Mouse (Mus musculus): Measurements from ENCODE around the gene Tgfb2. TPM values are rescaled to one million over a fixed set of nuclear protein-coding genes. Genes with fewer than 3 reads are reported as not detected.

Gene Tgfb2
- polyA plus RNA-seq, 1 experiment from 2014 or later = 0.04 TPM

DNA sequence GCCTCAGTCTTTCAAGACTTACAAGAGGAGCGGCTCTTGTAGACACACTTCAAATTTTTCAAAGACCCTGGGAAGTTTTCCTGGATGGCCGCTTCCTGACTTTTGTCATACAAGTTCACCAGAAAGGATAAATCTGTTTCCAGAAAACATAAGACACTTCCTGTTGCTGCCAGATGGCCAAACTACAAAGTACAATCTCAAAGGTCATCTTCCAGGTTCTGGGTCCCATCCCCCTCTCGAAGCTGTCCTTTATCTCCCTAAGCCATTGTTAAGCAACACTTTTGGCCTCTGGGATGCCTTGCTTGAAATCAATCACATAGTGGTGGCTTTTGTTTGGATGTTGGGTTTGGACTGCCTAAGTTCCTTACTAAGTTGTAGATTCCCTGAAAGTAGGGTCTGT is 21.7 kb downstream of the Tgfb2 start:
- H3K36me3 ChIP-seq (ENCODE audit: inconsistent target) = no peaks in the 10 kb centered on the region
- no peaks in the 10 kb centered on the region for H3K79me2 ChIP-seq (ENCODE audit: inconsistent target)
- WGBS (ENCODE audit: missing documents) = 78% methylated on average over 3 of the region's 3 CpGs
- H3K4me3 ChIP-seq (ENCODE audit: inconsistent target) = no peak overlapping the region
- no peak overlapping the region for H3K27ac ChIP-seq

DNA sequence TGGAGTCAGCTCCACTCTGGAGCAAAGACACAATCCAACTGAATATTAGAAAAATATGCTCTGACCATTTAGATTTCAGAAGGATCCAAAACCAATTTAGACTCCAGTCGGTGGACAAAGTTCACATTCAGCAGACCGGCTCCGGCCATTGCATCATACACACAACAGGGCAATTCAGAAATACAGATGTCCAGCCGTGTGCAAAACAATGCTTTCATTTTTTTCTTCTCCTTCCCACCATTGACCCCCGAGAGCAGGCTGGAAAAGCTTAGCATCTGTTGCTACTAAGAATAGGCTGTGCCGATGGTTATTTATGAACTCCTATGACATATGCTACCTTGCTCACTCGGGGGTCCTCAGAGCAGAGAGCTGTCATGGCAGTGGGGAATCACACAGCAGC is 23.2 kb downstream of the Tgfb2 start:
- H3K36me3 ChIP-seq (ENCODE audit: inconsistent target) = no peaks in the 10 kb centered on the region
- WGBS (ENCODE audit: missing documents) = 77% methylated on average over 7 of the region's 7 CpGs
- no peak overlapping the region for H3K4me3 ChIP-seq (ENCODE audit: inconsistent target)
- no peak overlapping the region for H3K27ac ChIP-seq
- H3K79me2 ChIP-seq (ENCODE audit: inconsistent target) = no peaks in the 10 kb centered on the region

DNA sequence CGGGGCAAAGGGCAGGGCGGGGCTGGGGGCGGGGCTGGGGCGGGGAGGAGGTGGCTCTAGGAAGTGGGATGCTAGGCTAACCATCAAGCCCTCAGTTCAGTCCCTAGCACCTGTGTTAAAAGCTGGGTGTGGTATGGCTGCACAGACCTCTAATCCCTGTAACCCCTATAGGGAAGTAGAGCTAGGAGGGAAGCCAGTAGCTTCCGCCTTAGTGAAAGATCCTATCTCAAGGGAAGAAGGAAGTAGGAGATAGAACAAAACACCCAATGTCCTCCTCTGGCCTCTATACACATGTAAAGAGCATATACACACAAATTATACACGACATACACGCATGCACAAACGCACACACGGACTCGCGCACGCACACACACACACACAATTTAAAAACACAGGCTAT is 28.2 kb downstream of the Tgfb2 start:
- Histone ChIP-seq H3K27ac (no peak overlapping the region), H3K4me3 (ENCODE audit: inconsistent target) (no peak overlapping the region), H3K79me2 (ENCODE audit: inconsistent target) (no peaks in the 10 kb centered on the region), H3K36me3 (ENCODE audit: inconsistent target) (no peaks in the 10 kb centered on the region)
- WGBS (ENCODE audit: missing documents) = 79% methylated on average over 11 of the region's 12 CpGs

DNA sequence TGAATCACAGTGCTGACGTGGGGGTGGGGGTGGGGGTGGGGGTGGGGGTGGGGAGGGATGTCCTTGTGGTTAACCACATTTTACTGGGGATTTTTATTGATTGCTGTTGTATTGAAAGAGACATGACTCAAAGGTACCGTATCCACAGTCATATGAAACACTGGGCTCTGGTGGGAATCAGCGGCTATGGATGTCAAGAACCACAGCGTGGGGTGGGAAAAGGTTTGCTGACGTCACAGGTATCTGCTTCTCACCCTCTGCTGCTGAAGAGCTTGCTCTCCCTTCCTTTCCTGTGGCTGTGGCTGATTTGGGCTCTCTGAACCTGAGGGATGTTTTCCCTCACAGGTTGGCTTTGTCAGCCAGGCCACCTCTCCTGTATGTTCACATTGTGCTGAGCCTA is 29.6 kb downstream of the Tgfb2 start:
- Histone ChIP-seq H3K27ac (no peak overlapping the region), H3K79me2 (ENCODE audit: inconsistent target) (no peaks in the 10 kb centered on the region)
- WGBS (ENCODE audit: missing documents) = 90% methylated on average over 3 of the region's 5 CpGs

GRCm38 (mm10) chr1:186675263-186675662 is 30.5 kb downstream of the Tgfb2 start:
- 92% methylated on average over 5 of the region's 6 CpGs for WGBS (ENCODE audit: missing documents)
- H3K79me2 ChIP-seq (ENCODE audit: inconsistent target) = no peaks in the 10 kb centered on the region
- H3K36me3 ChIP-seq (ENCODE audit: inconsistent target) = no peaks in the 10 kb centered on the region
- H3K4me3 ChIP-seq (ENCODE audit: inconsistent target) = no peak overlapping the region
- H3K27ac ChIP-seq = no peak overlapping the region

More for the DNA sequence above, 29.6 kb downstream of the Tgfb2 start:
- Histone ChIP-seq H3K36me3 (ENCODE audit: inconsistent target) (no peaks in the 10 kb centered on the region), H3K4me3 (ENCODE audit: inconsistent target) (no peak overlapping the region)

DNA sequence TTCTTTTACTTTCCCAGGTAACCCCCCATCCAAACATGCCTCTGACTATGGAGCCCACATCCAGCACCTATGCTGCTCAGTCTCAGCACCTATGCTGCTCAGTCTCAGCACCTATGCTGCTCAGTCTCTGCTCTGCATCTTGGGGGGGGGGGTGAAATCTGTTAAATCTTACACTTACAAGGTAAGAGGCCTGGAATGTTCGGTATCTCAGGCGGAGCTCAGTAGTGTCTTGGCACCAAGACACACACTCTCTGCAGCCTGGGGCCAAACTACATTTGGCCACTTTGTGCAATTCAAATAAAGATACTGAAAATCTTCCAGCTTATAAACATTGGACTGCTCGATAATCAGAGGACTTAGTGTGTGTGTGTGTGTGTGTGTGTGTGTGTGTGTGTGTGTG is 31.2 kb downstream of the Tgfb2 start:
- 92% methylated on average over 3 of the region's 3 CpGs for WGBS (ENCODE audit: missing documents)
- H3K27ac ChIP-seq = no peak overlapping the region

GRCm38 (mm10) chr1:186673166-186673565 is 32.6 kb downstream of the Tgfb2 start:
- no peak overlapping the region for H3K27ac ChIP-seq
- WGBS (ENCODE audit: missing documents) = 76% methylated on average over 4 of the region's 4 CpGs
- no peaks in the 10 kb centered on the region for H3K79me2 ChIP-seq (ENCODE audit: inconsistent target)
- no peaks in the 10 kb centered on the region for H3K36me3 ChIP-seq (ENCODE audit: inconsistent target)
- H3K4me3 ChIP-seq (ENCODE audit: inconsistent target) = no peak overlapping the region

More for the DNA sequence above, 31.2 kb downstream of the Tgfb2 start:
- Histone ChIP-seq H3K4me3 (ENCODE audit: inconsistent target) (no peak overlapping the region), H3K79me2 (ENCODE audit: inconsistent target) (no peaks in the 10 kb centered on the region), H3K36me3 (ENCODE audit: inconsistent target) (no peaks in the 10 kb centered on the region)

DNA sequence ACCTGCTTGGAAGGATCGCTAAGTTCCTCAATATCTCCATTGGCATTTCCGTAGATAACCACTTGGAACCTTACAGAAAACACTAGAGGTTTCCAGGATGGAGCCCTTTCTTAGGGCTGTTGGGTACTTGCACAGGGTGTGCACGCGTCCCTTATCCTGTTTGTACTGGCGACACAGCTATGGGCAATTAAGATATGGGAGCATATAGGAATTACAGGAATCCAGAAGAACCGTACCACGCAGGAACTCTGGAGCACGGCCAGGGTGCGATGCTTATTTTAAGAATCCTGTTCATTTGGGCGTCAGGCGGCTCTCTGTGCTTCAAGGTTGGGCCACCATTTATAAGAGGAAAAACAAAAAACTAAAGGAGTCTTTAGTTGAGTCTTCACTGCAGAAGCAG is 42.4 kb downstream of the Tgfb2 start:
- Histone ChIP-seq H3K36me3 (ENCODE audit: inconsistent target) (no peaks in the 10 kb centered on the region), H3K79me2 (ENCODE audit: inconsistent target) (no peaks in the 10 kb centered on the region), H3K4me3 (ENCODE audit: inconsistent target) (no peak overlapping the region), H3K27ac (no peak overlapping the region)
- 94% methylated on average over 11 of the region's 11 CpGs for WGBS (ENCODE audit: missing documents)

- no peaks in the 10 kb centered on the region for H3K79me2 ChIP-seq (ENCODE audit: inconsistent target)
- H3K4me3 ChIP-seq (ENCODE audit: inconsistent target) = no peak overlapping the region
- H3K27ac ChIP-seq = no peak overlapping the region
- WGBS (ENCODE audit: missing documents) = 87% methylated on average over 10 of the region's 10 CpGs
- H3K36me3 ChIP-seq (ENCODE audit: inconsistent target) = no peaks in the 10 kb centered on the region
Measured at GRCm38 (mm10) chr1:186662996-186663395, 42.8 kb downstream of the Tgfb2 start.

GRCm38 (mm10) chr1:186661206-186661921 is 44.4 kb downstream of the Tgfb2 start:
- WGBS (ENCODE audit: missing documents) = 79% methylated on average over 15 of the region's 15 CpGs
- Histone ChIP-seq H3K79me2 (ENCODE audit: inconsistent target) (no peaks in the 10 kb centered on the region), H3K4me3 (ENCODE audit: inconsistent target) (no peak overlapping the region), H3K27ac (no peak overlapping the region), H3K36me3 (ENCODE audit: inconsistent target) (no peaks in the 10 kb centered on the region)

DNA sequence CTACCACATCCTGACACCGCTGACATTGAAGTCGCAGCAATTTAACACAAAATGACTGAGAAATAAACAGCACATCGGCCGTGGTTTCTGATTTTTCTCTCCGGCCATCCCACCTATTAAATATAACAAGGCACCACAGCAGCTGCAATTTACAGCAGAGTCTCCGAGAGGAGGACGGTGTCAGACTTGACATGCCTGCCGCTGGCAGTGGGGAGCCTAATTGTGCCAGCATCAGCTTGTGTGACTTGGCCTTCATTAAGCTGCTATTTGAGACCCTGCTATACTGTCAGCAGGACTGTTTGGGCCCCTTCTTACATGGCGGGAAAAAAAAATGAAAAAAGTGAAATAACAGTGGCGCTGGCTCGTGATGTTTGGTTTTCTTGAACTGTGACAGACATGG is 47.0 kb downstream of the Tgfb2 start:
- WGBS (ENCODE audit: missing documents) = 93% methylated on average over 11 of the region's 11 CpGs
- Histone ChIP-seq H3K4me3 (ENCODE audit: inconsistent target) (no peak overlapping the region), H3K27ac (no peak overlapping the region), H3K36me3 (ENCODE audit: inconsistent target) (no peaks in the 10 kb centered on the region), H3K79me2 (ENCODE audit: inconsistent target) (no peaks in the 10 kb centered on the region)

DNA sequence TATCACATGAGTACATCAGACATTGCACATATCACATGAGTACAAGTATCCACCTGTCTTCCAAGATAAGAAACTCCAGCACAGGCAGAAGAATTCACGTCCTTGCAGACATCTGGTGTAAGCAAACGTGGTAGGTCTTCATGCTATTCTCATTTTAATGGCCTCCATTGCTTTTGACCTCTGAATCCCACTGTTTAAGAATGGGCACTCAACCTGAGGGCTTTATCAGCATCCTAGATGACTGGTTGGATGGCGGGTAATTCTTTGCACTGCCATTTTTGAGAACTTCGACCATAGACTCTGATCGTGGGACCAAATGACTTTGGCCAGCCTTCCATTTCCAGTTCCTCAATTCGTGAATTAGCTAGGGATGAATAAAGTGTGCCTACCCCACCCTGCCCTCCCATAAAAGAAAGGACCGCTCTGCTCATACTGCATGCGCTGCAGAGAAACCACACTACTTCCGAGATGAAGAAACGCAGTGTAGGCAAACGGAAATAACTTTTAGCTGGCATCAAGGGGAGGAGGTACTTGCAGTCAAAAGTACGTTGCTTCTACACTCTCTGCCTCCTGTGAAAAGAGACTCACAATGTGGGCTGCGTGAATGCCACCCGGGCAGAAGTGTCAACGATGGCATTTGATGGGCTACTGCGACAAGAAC is 48.1 kb downstream of the Tgfb2 start:
- Histone ChIP-seq H3K27ac (no peak overlapping the region), H3K79me2 (ENCODE audit: inconsistent target) (no peaks in the 10 kb centered on the region), H3K4me3 (ENCODE audit: inconsistent target) (no peak overlapping the region), H3K36me3 (ENCODE audit: inconsistent target) (no peaks in the 10 kb centered on the region)
- WGBS (ENCODE audit: missing documents) = 65% methylated on average over 16 of the region's 16 CpGs

DNA sequence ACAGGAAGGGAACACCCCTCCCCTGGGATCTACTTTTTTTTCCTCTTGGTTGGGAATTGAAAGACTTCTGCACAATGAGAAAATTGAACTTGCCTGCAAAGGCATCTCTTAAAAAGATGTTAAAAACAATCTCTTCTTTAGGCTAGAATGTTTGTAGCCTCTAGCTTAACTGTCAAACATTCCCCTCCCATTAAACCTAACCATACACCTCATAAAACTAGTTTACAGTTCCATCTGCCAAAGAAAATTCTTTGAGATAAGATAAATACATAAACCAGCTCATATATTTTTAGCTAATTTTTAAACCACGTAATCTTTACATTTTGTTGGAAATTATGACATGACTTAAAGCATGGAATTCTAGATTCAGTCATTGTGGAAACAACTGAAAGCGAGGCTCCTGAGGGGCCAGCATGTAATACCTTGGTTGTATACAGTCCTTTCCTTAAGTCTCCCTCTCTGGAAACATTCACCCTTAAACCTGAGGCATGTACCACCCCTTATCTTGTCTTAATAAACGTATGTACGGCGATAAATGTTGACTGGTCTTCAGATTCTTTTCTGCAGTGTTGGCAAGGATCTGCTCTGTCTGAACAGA is 49.0 kb downstream of the Tgfb2 start:
- H3K4me3 ChIP-seq (ENCODE audit: inconsistent target) = no peak overlapping the region
- no peak overlapping the region for H3K27ac ChIP-seq
- no peaks in the 10 kb centered on the region for H3K79me2 ChIP-seq (ENCODE audit: inconsistent target)
- 88% methylated on average over 5 of the region's 5 CpGs for WGBS (ENCODE audit: missing documents)
- H3K36me3 ChIP-seq (ENCODE audit: inconsistent target) = no peaks in the 10 kb centered on the region

- H3K4me3 ChIP-seq (ENCODE audit: inconsistent target) = no peak overlapping the region
- 91% methylated on average over 1 of the region's 1 CpGs for WGBS (ENCODE audit: missing documents)
Measured at GRCm38 (mm10) chr1:186656201-186656600, 49.6 kb downstream of the Tgfb2 start.

DNA sequence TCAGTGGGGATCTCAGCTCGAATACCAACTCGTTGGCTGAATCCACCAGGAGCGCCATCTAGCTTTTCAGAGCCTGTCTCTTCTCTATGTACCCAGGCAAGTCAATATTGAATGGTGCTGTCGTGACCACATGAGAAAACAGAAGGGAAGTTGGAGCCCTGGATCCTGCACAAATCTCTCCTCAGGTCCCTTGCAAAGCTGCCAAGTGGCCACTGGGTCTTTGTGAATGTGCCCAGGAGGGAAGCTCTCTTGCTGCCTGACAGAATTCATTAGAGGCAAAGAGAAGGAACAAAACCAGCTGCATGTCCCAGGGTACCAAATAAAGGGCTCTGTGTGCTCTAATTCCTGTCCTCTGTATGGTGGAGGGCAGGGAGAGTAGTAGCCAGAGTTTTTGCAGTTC is 50.7 kb downstream of the Tgfb2 start:
- no peak overlapping the region for H3K27ac ChIP-seq
- no peaks in the 10 kb centered on the region for H3K79me2 ChIP-seq (ENCODE audit: inconsistent target)
- 80% methylated on average over 4 of the region's 4 CpGs for WGBS (ENCODE audit: missing documents)
- H3K4me3 ChIP-seq (ENCODE audit: inconsistent target) = no peak overlapping the region
- H3K36me3 ChIP-seq (ENCODE audit: inconsistent target) = no peaks in the 10 kb centered on the region

More at GRCm38 (mm10) chr1:186656201-186656600, 49.6 kb downstream of the Tgfb2 start:
- no peaks in the 10 kb centered on the region for H3K79me2 ChIP-seq (ENCODE audit: inconsistent target)
- no peak overlapping the region for H3K27ac ChIP-seq
- H3K36me3 ChIP-seq (ENCODE audit: inconsistent target) = no peaks in the 10 kb centered on the region
